Mouse (Mus musculus): ENCODE results near the gene Hhipl1. TPM values are rescaled to one million over a fixed set of nuclear protein-coding genes. Genes with fewer than 3 reads are reported as not detected.

Hhipl1 gene
- total RNA-seq, 2 experiments from 2014 or later, result 7.8 to 8.1 TPM

Other genes starting within 250 kb of the Hhipl1 start
- 100 to 1,000 TPM; 164 to 165 TPM for gene Setd3, start 127.0 kb upstream of the Hhipl1 start, total RNA-seq (2021)
- 10 to 100 TPM; 23.4 to 29.1 TPM for gene Ccnk, start 126.7 kb upstream of the Hhipl1 start, total RNA-seq (2021)
- 10 to 100 TPM; 75.2 to 77.4 TPM for gene Ccdc85c, start 30.8 kb upstream of the Hhipl1 start, total RNA-seq (2021)
- 100 to 1,000 TPM; 293 to 297 TPM for gene Cyp46a1, start 28.1 kb downstream of the Hhipl1 start, total RNA-seq (2021)
- 10 to 100 TPM; 59.3 to 64.2 TPM for gene Eml1, start 64.7 kb downstream of the Hhipl1 start, total RNA-seq (2021)
- gene Evl, start 248.4 kb downstream of the Hhipl1 start, total RNA-seq (2021), result 100 to 1,000 TPM; 261 to 264 TPM

All from left cerebral cortex, postnatal 36 days (tissue).